Mouse (Mus musculus) Patski (cell line): ENCODE results near the gene Zswim3. TPM values are rescaled to one million over a fixed set of nuclear protein-coding genes. Genes with fewer than 3 reads are reported as not detected.
A peak's percentile ranks its signal among the peaks of the same experiment; 100 is the strongest.

ENCODE experiments used
- ATAC-seq: fragments of 100-300 bp; one replicate; pipeline ENCODE4 v1.8.0; 2021
- CTCF ChIA-PET: fragments of 350-600 bp; sonication (Branson Sonifier 250); formaldehyde crosslinking; loops from one replicate; lab custom pipeline; 2022; ENCODE audit warnings: inconsistent platforms; lab: Charles Lee
- POLR2A ChIA-PET: fragments of 350-600 bp; sonication (Branson Sonifier 250); formaldehyde crosslinking; loops from one replicate; lab custom pipeline; 2022; ENCODE audit warnings: antibody characterized with exemption, inconsistent platforms; lab: Charles Lee
- DNase-seq: peaks from one replicate; pipeline ENCODE4 v3.0.0-alpha.2; 2011; ENCODE audit warnings: low read depth, low spot score
- H3K27me3 ChIP-seq: fragments of 371-371 bp; one replicate; pipeline ENCODE4 v1.5.1; 2021
- CTCF ChIP-seq: fragments of 100-300 bp; IDR thresholded peaks from one replicate; pipeline ENCODE4 v1.5.1; 2021
- in situ Hi-C: fragments of 300-500 bp; cut with MboI; formaldehyde crosslinking; loops from 3 replicates; pipeline ENCODE4 v1.11.1; 2018; ENCODE audit warnings: low pct_unique_long_range_greater_than_20kb, mixed read lengths
- polyA plus RNA-seq: library from polyadenylated mRNA; unstranded; gene quantifications from one replicate; pipeline ENCODE4 v1.2.3, GENCODE M21; 2021

The Zswim3 gene
- polyA plus RNA-seq, 1 experiment from 2014 or later, result 6.8 TPM

- in situ Hi-C loops, result no loop called here
- H3K27me3 ChIP-seq, result no peaks in the 10 kb centered on the region
- ChIA-PET CTCF (interaction anchor here (1.4 kb wide), 1 partner anchor 14 kb away, joined by 6 read pairs; no protein-coding TSS in a partner anchor), POLR2A (interaction anchor here (1.1 kb wide), 1 partner anchor 13 kb away, joined by 3 read pairs; no protein-coding TSS in a partner anchor)
- no peak for TF ChIP-seq CTCF
- DNase-seq (no peak), ATAC-seq (no peak)
These were observed 25.3 kb upstream of the Zswim3 start, which contains the start of gene Tnnc2 for GRCm38 (mm10) chr2:164779481-164780086. Tnnc2 (minus strand) TSS chr2:164779967.

- CTCF ChIA-PET, result no interaction called here
- DNase-seq (no peak), ATAC-seq (no peak)
- TF ChIP-seq CTCF, result no peak
- in situ Hi-C loops, result no loop called here
- no peaks in the 10 kb centered on the region for H3K27me3 ChIP-seq
- POLR2A ChIA-PET, result no interaction called here
These were observed 23.0 kb upstream of the Zswim3 start for GRCm38 (mm10) chr2:164781876-164782275.

GRCm38 (mm10) chr2:164783926-164784581 lies 20.8 kb upstream of the Zswim3 start:
- ChIA-PET POLR2A (interaction anchor here (1.0 kb wide), 1 partner anchor 25 kb away, joined by 3 read pairs; no protein-coding TSS in a partner anchor), CTCF (interaction anchor here (1.3 to 2.1 kb wide), 3 partner anchors 10 to 15 kb away, joined by 4 to 9 read pairs (median 4); no protein-coding TSS in a partner anchor)
- ATAC-seq, result no peak
- DNase-seq, result no peak
- in situ Hi-C loops, result no loop called here
- H3K27me3 ChIP-seq, result no peaks in the 10 kb centered on the region
- TF ChIP-seq CTCF, result no peak

GRCm38 (mm10) chr2:164784869-164785420 lies 20.0 kb upstream of the Zswim3 start:
- in situ Hi-C loops, result no loop called here
- CTCF ChIA-PET, result interaction anchor here (1.3 to 2.1 kb wide), 6 partner anchors 8 to 25 kb away, joined by 3 to 12 read pairs (median 4); no protein-coding TSS in a partner anchor
- POLR2A ChIA-PET, result interaction anchor here (0.7 kb wide), 1 partner anchor 36 kb away, joined by 3 read pairs; no protein-coding TSS in a partner anchor
- ATAC-seq, result no peak
- DNase-seq, result no peak
- no peaks in the 10 kb centered on the region for H3K27me3 ChIP-seq
- TF ChIP-seq CTCF, result no peak

- in situ Hi-C loops, result no loop called here
- peak; percentile 92 for ATAC-seq
- ChIA-PET POLR2A (interaction anchor here (0.7 to 1.3 kb wide), 3 partner anchors 14 to 93 kb away, joined by 3 to 6 read pairs (median 3); partner anchors contain the start of gene Pcif1), CTCF (interaction anchor here (1.0 to 1.8 kb wide), 6 partner anchors 8 to 57 kb away, joined by 3 to 12 read pairs (median 4); no protein-coding TSS in a partner anchor)
- H3K27me3 ChIP-seq, result no peaks in the 10 kb centered on the region
- peak; percentile 53 for DNase-seq
- no peak for TF ChIP-seq CTCF
These were observed 19.2 kb upstream of the Zswim3 start, which contains the start of gene Snx21 for GRCm38 (mm10) chr2:164785481-164786387. Snx21 (plus strand) TSS chr2:164785823.

DNA sequence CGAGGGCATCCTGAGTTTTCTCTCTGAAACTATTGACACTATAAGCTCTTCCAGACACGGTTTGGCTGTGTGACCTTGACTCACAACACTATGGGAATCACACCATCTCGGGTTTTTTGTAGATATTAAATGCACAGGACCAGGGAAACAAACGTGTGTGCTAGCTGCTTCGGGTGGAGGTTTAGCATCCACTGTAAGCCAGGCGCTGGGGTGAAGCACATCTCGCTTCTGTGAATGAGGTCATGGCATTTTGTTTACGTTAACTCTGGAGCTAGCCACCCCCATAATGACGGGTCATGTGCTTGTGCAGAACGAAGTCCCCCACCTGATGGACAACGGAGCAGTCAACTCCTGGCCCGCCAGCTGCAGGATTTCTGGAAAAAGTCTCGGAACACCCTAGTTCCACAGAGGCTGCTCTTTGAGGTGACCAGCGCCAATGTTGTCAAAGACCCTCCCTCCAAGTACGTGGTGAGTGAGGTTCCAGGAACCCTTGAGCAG lies 18.5 kb upstream of the Zswim3 start:
- ATAC-seq, result peak; percentile 17
- TF ChIP-seq CTCF, result no peak
- in situ Hi-C loops, result no loop called here
- no peaks in the 10 kb centered on the region for H3K27me3 ChIP-seq
- ChIA-PET POLR2A (interaction anchor here (1.2 to 1.3 kb wide), 2 partner anchors 13 to 92 kb away, joined by 3 to 6 read pairs; partner anchors contain the start of gene Pcif1), CTCF (interaction anchor here (1.0 to 1.5 kb wide), 3 partner anchors 12 to 56 kb away, joined by 3 to 5 read pairs (median 4); no protein-coding TSS in a partner anchor)
- no peak for DNase-seq

GRCm38 (mm10) chr2:164787032-164787431 lies 17.9 kb upstream of the Zswim3 start:
- ATAC-seq, result no peak
- no peaks in the 10 kb centered on the region for H3K27me3 ChIP-seq
- DNase-seq, result no peak
- no peak for TF ChIP-seq CTCF
- in situ Hi-C loops, result no loop called here
- POLR2A ChIA-PET, result no interaction called here
- CTCF ChIA-PET, result interaction anchor here (1.0 to 2.9 kb wide), 4 partner anchors 11 to 56 kb away, joined by 3 to 17 read pairs (median 4); partner anchors contain the start of genes Acot8 and Zswim3

DNA sequence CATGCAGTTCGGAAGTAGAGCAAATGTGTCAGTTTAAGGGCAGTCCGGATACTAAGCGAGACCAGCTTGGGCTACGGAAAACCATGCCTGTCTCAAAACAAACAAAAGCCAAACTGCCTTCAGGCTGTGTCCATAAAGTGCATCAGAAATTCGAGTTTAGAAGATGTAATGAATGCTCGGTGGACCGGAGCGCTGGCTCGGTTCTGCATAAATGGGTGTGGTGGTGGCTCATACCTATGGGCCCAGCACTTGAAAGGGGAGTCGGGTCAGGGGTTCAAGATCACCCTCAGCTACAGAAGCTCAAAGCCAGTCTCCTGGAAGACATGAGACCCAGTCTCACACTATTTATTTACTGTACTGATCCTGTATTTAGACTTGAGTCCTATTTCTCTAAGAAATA lies 17.1 kb upstream of the Zswim3 start:
- no peak for DNase-seq
- in situ Hi-C loops, result no loop called here
- no peak for TF ChIP-seq CTCF
- ATAC-seq, result no peak
- H3K27me3 ChIP-seq, result no peaks in the 10 kb centered on the region
- CTCF ChIA-PET, result interaction anchor here (1.5 to 2.9 kb wide), 2 partner anchors 14 to 16 kb away, joined by 3 to 17 read pairs; partner anchors contain the start of genes Acot8 and Zswim3
- POLR2A ChIA-PET, result interaction anchor here (0.6 kb wide), 1 partner anchor 93 kb away, joined by 3 read pairs; no protein-coding TSS in a partner anchor

GRCm38 (mm10) chr2:164788411-164788810 lies 16.5 kb upstream of the Zswim3 start:
- no peak for ATAC-seq
- ChIA-PET POLR2A (interaction anchor here (0.6 to 1.2 kb wide), 2 partner anchors 17 to 93 kb away, joined by 3 read pairs; no protein-coding TSS in a partner anchor), CTCF (interaction anchor here (1.5 to 2.9 kb wide), 2 partner anchors 13 to 16 kb away, joined by 3 to 17 read pairs; partner anchors contain the start of genes Acot8 and Zswim3)
- H3K27me3 ChIP-seq, result no peaks in the 10 kb centered on the region
- in situ Hi-C loops, result no loop called here
- no peak for DNase-seq
- TF ChIP-seq CTCF, result no peak
